Mouse (Mus musculus) gastrocnemius, adult 8-10 months (tissue): ENCODE measurements at regions not wholly inside any gene's neighbourhood (a gene's known extent, or its start where the extent isn't known, plus 50 kb on each side); places are given as distances from the start of the nearest gene placed in this dataset.

Source experiments
- DNase-seq, 2 experiments: peaks; one replicate each; pipeline ENCODE4 v3.0.0; 2022; ENCODE audit warnings: low spot score in 2 of 2

DNA sequence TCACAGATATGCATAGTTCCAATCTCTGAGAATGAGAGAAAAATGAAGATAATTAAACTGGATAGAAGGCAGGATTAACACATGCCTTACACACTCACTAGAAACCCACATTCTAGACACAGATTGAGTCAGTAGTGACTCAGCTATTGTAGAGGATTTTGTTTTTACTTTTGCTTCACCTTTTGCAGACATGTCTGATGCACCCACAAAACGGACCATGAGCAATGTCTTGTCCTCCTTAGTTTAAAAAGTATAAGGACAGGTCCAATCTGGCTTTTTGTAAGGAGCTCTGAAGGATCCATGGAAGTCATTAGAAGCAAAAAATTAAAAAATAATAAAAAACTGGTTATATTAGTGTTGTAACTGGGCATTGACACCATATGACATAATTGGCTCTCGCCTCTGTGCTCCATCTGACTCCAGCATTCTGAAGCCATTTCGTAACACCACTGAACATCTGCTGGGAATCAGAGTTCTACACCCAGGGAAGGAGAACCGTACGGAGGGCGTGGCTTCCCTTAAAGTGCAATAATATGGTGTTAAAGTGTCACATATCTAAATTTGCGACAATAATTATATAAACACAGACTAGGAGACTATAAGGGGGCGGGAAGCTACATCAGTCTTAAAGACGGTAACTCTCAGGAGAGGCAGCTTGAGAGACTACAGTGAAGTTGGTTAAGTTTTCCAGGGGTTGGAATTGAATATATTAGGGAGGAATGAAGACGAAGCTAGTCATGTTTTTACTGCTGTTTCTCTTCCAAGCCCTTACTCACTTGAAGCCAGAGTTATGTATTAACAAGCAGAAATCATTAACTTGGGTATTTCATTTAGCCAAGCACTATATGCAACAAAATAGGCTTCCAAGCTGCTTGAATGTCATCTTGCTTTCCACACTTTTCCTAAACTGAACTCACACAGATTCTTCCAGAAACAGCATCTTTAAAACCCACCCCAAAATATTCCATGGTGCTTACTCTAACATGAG lies 558.0 kb downstream of the Ebf1 start:
- peak; percentile 45 to 46 for DNase-seq

DNA sequence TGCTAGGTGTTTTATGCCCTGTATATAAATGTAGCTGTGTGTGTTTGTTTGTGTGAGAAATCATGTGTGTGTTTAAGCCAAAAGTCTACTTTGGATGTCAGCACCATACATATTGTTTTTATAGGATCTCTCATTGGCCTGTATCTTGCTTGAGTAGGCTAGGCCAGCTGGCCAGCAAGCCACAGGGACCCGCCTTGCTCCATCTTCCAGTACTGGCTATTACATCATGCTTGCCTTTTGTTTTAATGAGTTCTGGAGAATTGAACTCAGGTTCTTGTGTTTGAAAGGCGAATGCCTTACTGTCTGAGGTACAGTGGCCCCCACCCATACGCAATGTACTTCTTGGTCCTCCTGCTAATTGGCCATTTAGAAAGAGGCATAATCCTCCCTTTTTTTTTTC lies 559.9 kb downstream of the Ebf1 start:
- DNase-seq: no peak

DNA sequence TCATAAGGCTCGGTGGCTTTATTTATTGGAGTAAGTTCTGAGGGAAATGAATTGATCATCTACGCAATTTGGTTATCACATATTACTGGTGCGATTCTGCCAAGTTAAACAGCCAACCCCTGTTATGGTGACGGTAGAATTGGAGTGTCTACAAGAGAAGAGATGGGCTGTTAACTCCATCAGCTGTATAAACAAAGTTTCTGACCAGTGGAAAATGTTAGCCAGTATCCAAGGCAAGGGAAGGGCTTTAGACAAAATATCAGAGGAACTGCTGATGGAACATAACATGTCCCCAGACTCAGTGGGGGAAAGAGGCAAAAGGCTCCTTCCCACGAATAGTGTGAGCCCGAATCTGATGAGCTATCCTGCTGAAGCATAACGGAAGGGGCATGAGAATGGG lies 560.9 kb downstream of the Ebf1 start:
- DNase-seq: no peak

DNA sequence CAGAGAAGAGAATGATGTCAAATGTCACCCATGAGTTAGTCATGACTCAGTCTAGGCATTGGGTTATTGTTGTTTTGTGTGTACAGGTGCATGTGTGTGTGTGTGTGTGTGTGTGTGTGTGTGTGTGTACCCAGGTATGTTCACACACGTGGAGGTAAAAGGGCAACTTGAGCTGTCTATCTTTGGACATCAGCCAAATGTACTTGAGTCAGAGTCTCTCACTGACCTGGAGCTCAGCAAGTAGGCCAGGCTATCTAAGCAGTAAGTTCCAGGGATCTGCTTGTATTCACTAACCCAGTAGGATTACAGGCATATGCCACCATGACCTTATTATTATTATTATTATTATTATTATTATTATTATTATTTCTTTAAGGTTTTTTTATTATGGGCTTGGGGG lies 561.9 kb downstream of the Ebf1 start:
- DNase-seq: no peak

DNA sequence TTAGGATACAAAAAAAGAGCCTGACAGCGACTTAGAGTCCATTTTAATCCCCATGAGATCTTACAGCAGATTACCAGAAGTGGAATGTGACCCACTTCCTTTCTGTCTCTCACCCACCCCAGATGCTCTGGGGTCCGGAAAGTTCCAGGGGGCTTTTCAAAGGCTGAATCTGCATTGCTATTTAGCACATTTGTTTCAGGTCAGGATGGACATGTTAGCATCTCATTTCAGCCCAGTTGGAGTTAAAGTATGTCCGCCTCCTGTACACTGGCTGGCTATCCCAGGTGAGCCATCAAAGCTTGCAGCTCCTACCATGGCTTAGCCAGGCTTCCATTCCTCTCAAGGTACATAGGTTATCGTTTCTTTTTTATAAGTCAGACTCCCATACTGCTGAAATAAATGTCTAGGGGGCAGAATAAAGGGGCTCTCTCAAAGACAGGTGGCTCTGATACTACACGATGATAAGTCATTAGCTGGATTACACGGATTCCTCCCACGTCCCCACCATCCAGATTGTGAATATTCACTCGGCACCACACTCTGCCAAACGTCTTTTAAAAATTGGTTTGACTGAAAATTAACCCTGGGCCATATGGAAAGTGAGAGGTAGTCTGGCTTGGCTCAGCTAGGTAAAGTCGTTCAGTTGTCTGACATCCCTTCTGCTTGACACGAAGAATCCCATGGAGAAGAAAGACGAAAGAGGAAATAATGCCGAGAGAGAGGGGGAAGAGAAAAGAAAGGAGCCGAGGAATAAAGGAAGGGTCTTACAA lies 573.7 kb downstream of the Ebf1 start:
- DNase-seq: no peak

DNA sequence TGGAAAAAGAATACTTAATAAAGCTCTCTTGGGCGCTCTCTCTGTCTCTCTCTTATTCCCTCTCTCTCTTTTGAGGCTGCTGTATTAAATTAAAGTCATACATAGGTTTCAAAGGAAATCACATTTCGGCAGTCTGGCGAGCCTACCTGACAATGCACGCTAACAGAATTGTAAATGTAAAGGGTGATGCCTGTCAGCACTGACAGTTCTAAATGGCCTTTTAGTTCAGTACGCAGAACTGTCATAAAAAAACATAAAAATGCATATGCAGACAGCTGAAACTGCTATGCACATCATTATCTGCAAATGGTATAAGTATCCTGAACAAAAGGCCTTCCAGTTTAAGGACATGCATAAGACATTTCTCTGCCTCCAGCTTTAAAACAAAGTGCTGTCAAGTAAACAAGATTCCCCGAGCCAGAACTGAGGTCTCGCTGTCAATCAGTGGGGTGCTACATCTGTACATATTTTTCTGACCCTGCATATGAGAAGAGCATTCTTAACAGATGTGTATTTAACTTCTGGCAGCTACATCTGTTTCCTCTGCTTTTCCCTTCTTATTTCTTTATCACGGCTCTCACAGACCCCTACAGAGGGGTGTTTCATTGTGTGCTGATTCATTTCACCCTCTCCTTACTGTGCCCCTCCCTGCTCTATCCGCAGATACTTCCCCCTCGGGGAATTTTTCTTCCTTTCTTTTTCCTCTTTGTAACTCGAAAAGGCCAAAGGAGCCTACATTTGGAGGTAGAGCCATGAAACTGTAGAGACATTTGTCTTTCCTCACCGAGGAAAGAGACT lies 574.5 kb downstream of the Ebf1 start:
- no peak for DNase-seq

DNA sequence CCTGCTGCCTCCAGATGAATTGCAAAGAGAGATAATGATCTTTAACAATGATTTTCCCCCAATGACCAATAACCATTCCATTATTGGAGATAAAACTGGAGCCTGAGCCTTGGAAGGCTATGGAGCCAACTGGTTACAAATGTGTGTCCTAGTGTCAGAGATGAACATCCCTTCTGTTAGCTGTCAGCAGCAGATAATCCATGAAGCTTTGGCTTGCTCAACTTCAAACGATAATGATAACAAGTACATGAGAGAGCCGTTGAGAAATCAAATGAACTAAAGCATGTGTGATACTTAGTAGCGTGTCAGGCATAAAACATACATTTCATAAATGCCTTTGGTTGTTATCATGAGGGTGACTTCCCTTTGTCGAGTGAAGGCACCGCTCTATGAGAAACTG lies 576.2 kb downstream of the Ebf1 start:
- no peak for DNase-seq

DNA sequence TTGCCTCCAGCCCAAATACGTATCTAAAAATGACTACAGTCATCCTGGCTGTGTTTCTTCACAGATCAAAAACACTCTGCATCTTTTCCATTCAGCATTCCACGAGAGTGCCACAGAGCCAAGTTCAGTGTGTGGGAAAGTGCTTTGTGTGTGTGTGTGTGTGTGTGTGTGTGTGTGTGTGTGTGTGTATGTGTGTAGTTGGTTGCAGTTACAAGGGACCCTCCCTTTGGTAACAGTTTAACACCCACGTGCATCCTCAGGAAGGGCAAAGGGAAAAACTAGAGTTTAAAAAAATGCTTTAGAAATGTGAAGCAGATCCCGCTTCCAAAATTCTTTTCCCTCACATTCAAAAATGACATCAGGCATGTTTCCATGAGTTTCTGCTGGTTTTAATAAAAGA lies 582.4 kb downstream of the Ebf1 start:
- peak in 1 of 2 experiments; percentile 24 for DNase-seq

DNA sequence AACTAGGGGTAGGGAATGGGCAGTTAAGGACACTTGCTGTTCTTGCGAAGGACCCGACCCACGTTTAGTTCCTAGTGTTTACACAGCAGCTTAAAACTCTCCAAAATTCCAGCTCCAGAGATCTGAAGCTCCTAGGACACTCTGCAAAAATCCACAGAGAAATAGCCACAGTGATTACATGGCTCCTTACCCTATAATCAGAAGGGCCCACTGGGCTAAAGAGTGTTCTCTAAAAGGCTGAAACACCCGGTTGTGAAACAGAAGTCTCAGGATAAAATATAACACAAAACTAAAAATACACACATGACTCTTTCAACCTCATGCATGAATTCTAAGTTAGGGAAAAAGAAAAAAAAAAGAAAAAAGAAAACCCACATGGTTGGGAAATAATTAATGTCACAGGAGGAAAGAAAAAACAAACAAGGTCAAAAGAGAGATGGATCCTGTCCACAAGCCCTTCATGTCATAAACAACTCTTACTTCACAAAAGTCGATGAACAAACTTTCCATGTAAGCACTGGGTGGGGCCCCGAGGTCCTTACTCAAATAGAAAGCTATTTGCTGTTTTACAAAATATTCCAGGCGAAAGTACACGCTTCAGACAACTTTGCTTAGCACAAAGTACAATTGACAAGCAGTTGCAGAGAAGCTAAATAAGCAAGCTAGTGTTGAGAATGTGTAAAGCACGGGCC lies 583.7 kb downstream of the Ebf1 start:
- DNase-seq: peak; percentile 19 to 28

DNA sequence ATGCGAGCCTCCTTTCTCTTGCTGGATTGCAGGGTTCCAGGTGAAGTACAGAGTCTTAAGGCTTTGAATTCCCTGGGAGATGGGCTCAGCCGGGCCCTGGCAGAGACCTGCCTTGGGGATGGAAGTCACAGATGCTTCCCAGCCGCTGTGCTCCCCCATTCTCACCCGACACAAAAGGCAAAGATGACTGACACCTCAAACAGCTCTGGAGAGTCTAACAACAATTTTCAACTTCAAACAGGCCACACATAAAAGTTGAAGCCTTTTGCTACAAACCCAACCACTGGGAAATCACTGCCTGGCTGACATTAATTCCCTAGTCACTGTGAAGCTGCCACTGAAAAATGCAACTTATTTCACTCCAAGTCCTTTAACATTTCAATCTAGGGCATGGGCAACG lies 586.3 kb downstream of the Ebf1 start:
- DNase-seq: no peak

DNA sequence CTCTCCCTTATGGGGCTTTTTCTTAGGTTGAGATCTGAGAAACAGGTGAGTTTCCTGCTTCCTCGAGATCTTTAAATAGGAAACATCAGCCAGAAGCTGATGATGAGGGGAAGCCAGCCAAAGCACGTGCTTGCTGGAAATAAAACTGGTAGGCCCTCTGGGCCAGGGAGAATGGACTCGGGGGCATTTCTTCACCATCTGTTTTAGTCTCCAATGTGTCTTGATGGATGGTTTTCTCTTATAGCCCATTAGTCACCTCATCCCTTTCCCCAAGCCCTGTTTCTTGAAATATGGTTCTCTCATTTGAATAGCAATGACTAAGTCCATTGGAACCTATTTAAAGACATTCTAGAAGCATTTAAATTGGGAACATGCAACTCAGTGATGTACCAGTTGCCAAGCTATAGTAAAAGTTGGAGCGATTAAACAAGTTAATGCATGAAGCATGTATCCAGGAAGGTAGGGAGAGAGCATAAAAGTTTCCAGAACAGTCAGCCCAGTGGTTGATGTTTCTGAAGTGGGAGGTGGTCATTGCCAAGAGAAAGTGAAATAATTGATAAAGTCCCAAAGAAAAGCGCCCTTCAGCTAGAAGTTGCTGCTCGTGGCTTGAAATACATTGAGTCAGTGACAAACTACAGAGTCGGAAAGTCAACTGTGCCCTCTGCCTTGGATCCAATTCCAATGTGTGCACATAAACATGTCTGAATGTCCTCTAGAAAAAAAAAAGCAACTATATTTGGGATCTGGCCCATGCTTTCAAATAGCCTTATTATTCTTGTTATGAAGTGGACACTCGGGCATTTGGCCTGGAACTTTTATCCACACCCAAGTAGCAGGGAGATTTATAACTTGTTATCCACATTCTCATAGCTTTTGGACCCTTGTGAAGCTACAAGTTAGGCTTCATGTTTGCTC lies 589.8 kb downstream of the Ebf1 start:
- no peak for DNase-seq

DNA sequence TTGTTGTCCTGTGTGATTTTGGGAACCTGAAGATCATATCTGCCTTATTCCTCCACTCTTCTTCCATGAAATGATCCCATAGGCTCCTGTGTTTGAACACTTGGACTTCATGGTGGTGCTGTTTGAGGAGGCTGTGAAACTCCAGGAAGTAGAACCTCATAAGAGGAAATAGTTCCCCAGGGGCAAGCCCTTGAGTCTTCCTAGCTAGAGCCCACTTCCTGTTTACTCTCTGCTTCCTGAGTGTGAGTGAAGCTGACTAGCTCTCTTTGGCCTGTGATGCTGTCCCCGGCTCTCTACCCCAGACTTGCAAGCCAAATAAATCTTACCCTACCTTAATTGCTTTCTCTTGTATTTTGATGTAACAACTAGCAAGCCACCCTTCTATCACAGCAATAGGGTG lies 597.0 kb downstream of the Ebf1 start:
- no peak for DNase-seq

DNA sequence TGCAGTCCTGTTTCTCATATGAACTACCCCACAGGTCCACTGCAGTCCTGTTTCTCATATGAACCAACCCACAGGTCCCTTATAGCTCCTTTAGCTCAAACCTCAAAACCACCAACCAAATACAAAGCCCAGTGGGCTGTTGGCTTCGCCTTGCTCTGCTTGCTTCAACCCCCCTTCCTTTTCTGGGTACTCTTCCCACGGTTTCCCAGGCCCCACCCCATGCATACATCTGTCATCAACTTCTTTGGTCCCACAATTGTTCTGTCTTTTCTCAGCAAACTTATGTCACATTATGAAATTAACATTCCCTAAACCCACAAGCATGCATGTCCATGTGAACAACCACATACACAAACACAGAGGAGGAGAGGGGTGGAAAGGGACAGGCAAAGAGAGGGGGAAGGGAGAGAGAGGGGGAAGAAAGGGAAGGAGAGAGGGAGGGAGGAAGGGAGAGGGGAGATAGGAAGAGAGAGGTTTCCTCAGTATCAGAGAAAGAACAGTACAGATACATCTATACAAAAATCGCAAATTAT lies 599.9 kb downstream of the Ebf1 start:
- no peak for DNase-seq

DNA sequence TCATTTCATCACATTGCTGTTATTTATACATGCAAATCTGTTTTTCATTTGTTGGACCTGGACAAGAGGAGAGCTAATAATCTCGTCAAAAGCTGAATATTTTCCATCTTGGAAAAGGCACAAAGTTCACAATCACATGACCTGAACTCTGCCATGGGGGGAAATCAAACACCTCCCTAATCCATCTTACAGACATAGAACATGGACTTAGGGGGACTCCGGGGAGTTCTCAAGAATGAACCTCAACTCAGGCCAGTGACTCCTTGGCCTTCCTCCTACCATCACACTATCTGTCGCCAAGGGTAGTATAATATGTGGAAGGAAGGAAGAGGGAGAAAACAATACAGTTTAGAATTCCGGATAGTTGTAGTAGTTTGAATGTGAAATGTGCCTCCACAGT lies 602.1 kb downstream of the Ebf1 start:
- peak in 1 of 2 experiments; percentile 28 for DNase-seq

DNA sequence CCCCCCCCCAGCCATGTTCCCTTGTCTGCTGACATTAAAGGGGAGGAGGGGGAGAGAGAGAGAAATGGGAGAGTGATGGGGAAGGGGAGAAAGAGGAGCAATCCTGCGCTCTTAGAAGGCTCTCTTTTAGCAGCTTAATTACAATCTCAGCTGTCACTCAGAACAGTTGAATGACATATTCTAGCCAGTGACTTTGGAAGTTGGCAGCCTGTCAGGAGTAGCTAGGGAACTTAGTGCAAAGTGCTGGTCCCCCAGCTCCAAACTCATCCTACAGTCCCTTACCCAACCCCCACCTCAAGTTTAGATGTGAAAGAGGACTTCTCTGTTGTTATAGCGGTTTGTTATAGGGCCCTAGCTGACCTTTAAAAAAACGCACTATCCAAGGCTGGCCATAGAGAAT lies 604.9 kb downstream of the Ebf1 start:
- DNase-seq: no peak

DNA sequence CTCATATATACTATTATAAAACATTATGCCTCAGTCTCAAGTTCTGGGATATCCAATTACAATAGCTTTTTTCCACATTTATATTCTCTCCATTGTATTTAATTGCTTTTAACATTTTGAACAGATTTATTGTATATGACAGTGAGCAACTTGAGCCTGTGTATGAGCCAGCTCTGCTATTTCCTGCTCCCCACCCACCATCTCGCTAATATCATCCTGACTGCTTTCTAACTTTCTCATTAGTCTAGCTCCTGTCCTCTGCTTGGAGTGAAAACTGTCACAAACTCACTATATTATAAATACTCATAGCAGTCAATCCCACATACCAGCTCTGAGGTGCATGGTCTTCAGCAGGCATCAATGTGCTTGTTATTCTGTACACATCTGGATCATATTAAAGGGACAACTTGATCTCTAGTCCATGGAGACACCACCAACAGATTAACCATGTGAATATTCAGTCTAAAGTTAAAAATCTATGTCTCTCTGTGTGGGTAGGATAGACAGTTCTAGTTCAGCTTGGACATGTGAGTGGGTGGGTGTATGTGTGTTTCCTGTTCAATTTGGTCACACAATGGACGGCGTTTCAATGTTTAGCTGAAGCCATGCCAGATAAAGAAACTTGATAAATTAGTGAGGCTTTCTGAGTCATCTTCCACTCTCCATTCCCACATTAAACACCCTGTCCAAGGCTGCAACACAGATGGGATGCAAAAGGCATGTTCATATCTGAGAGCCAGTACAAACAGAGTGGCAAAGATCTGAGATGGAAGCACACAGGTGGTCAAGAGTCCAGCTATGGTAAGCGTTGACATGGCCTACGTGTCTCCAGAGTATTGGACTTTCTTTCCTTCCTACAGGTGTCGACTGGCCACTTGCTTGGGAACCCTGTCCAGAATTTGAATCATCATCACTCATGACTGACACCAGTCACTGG lies 616.1 kb upstream of the Clint1 start:
- DNase-seq: no peak

DNA sequence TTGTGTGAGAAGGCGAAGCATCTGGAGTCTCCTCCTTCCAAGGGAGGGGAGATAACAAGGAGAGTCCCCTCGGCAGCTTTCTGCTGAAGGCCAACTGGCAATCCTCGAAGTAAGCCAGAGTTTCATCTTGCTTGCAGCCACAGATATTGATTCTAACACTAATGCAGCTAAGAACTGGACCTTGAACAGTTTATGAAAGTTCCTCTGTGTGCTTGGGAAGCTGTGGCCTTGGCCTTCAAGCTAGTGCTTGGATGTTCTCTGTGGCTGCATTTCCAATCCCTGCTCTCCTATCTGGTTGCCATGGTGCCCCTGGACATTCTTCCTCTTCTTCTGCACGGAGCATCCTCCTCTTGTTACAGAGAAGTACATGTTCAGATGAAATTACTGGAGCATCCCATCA lies 614.8 kb upstream of the Clint1 start:
- DNase-seq: no peak

DNA sequence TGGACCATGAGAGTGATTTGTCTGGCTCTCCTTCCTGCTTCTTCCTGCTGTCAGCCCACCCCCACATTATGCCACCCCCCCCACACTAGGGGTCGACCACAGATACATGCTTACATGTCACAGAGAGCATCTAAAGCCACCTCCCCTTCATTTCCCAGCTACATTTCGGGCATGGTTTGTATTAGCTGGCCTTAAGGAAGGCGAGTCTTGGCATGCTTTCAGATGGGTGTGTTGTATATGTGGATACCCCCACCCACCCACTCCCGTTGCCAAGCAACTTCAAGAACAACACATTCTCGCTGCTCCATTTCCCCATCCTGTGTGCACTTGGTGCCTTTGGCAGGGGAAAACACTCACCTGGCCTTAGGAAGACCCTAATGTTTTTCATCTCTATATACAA lies 612.8 kb upstream of the Clint1 start:
- DNase-seq: no peak

DNA sequence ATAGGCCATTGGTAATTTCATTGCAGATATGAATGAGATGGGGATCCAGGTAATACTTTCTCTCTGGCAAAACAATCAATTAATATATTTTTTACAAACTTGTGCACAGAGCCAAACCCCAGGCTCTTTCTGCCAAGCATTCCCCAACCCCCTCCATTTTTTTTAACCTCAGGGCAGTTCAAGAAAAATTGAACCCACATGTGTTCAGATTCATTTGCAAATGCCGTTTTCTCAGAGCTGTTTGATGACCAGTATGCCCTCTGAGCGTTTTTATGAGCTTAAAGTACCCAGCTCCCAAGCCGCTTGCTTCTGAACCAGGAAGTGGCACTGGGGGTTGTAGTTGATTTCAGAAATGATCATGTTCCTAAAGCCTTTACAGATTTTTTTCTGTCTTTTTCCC lies 611.4 kb upstream of the Clint1 start:
- no peak for DNase-seq
